Mouse (Mus musculus) adrenal gland, adult 2 months (tissue): Measurements from ENCODE around the gene Dnajb5. TPM values are rescaled to one million over a fixed set of nuclear protein-coding genes. Genes with fewer than 3 reads are reported as not detected.
A peak's percentile ranks its signal among the peaks of the same experiment; 100 is the strongest.

Source experiments
- DNase-seq: peaks from one replicate; pipeline ENCODE4 v3.0.0; 2021
- polyA plus RNA-seq: library from polyadenylated mRNA; depleted of rRNA; stranded (reverse); fragments of >200 nt; gene quantifications from 2 replicates; pipeline ENCODE4 v1.2.3, GENCODE M21; 2012
- total RNA-seq, 2 experiments: library from RNA; stranded (reverse); gene quantifications; 2 replicates each; pipeline ENCODE4 v1.2.3; 2021

Dnajb5 gene
- total and polyA plus RNA-seq, 3 experiments = 7.4 to 18.3 (median 17.7) TPM

DNA sequence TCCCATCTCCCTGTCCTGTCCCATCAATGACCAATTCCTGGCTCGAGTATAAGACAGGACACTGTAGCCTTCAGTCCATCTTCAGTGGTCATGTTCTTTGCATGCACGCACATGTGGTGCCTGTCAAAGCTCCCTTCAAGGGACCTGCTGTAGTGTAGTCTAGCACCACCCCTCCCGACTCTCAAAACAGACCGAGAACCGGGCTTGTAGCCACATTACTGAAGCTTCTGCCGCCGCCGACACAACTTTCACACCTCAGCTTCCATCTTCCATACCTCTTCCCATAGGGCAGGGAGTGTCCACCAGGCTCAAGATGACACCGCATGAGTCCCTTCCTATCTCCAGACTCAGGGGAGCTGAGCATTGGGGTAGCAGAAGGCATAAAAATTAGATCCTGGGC, 5.4 kb upstream of the Dnajb5 start:
- no peak for DNase-seq

DNA sequence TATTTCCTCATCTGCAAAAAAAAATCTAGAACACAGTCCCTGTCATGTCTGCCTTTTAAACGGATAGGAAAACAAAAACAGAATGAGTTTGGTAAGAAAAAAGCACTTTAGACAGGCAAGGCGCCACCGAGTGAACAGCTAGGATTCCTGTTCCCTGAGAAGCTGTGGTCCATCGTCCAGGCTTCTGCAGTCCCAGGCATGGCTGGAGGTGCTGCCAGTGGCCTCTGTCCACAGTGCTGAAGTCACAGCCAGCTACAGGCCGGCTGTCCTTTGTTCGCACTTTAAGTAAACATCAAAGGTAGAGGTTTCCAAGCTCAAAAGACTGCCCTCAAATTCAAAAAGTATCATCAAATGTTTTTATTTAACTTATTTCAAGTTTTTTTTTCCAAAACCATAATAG, 4.6 kb upstream of the Dnajb5 start:
- peak; percentile 42 for DNase-seq

DNA sequence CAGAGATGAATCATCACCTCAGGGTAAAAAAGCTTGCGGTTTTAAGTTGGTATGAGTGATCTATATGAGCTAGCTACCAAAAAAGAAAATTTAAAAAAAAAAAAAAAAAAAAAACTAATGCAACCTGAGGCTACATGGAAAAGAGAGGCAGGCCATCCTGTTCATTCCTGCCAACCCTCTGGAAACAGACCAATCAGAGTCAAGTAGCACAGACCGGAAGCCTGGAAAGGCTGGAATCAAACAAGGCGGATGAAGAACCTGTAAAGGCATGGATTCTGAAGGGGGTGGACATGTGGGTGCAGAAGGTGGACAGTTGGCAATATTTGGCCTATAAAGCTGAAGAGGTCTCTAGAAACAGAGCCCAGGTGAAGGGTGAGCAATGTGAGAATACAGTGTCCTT, 4.2 kb upstream of the Dnajb5 start:
- DNase-seq = no peak

DNA sequence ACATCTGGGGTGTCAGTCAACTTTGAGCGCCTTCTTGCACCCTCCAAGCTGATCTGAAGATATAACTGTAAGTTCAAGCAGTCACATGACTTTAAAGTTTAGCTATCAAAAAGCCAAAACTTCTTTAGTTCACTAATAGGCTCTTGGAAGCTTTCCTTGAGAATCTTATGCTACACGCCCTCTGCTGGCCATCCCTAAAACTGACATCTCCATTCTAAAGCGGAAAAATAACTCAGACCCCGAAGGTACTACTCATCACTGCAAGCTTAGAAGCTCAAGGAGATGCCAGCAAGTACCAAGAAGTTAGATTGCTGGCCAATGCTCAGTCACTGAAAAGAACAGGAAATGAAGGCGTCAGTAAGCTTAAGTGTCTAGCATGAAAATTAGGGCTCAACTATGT, 3.7 kb upstream of the Dnajb5 start:
- peak; percentile 38 for DNase-seq

DNA sequence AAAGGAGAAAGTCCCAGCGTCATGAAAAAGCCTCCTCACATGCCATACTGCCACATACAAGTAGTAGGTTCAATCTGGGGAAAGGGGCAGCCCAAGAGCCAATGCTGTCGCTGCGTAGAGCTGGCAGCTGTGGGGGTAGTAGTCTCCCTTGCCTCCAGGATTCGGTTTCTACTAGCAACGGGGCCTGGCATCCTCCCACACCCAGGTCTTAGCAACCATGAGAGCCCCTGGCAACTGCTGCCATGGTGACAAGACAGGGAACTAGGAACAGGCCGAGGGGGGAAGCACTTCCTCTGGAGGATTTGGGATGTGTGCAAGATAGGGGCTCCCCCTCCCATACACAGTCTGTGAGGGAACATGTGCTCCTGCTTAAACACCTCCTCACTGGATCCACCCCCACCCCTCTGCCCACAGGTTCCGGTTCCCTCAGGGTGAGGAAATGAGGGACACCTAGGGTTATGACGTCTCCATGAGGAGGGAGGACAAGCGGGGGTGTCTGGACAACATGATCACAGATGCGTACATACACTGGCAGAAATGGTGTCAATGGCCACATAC, 2.8 kb upstream of the Dnajb5 start:
- DNase-seq = no peak

DNA sequence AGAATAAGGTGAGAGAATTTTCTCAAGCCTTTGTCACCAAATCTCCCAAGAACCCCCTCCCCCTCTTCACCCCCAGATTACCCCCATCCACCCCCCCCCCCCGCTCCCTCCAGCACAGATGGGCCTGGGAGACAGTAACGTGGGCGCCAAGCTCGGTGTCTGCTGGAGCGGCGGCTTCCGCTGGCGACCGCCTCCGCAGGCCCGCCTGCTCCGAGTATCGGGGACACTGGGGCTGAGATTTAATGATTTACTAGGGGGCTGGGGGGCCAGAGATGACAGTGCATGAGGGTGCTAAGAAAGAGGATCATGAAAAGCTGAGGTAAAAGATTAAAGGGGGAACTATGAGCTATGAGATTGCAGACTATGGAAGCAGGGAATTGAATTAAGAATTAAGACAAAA, 1.1 kb upstream of the Dnajb5 start:
- DNase-seq = no peak

DNA sequence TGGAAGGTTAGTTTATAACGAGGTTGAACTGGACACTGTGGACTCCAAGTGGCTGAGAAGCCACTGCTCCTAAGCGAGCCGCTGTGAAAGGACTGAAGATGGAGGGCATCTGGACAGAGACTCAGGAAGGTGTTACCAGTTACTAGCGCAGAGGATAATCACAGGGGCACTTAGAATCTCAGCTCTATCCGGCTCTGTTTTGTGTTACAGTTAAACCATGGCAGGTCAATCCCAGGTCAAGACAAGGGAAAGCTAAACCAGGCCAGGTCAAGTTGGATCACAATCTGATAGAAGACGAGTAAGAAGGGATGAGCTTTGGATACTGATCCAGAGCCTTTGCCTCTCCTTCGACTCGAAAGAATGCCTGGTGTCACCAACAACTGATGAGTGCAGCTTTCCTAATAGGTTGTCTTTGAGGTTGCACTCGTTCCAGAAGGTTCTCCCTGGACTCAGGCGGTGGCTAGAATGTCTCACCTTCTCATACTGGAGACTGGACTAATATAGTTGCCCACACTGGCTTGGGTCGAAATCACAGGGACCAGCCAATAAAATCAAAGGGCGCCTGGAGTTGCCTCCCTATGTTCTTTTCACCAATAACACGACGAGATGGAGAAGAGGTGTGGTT, 451 bp upstream of the Dnajb5 start:
- no peak for DNase-seq

DNA sequence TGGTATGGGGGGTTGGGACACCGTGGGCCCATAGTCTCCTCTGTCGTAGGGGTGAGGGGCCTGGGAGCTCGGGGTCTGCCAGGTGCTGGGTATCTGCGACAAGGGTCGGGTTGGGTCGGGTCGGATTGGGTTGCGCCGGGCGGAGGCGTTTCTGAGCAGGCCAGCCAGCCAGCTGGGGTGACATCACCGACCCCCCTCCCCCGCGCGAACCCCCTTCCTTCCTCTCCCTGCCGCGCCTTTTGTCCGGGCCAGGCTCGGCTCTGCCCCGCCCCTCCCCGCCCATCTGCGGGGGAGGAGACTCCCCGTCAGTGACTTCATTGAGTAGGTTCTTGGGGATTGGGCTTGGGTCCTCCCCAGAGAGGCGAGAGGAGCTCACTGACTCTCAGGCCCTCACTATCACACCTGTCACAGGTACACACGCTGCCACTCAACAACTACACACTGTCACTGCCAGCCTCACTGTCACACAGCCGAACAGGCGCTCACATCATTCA, 498 bp downstream of the Dnajb5 start:
- DNase-seq = peak; percentile 92

DNA sequence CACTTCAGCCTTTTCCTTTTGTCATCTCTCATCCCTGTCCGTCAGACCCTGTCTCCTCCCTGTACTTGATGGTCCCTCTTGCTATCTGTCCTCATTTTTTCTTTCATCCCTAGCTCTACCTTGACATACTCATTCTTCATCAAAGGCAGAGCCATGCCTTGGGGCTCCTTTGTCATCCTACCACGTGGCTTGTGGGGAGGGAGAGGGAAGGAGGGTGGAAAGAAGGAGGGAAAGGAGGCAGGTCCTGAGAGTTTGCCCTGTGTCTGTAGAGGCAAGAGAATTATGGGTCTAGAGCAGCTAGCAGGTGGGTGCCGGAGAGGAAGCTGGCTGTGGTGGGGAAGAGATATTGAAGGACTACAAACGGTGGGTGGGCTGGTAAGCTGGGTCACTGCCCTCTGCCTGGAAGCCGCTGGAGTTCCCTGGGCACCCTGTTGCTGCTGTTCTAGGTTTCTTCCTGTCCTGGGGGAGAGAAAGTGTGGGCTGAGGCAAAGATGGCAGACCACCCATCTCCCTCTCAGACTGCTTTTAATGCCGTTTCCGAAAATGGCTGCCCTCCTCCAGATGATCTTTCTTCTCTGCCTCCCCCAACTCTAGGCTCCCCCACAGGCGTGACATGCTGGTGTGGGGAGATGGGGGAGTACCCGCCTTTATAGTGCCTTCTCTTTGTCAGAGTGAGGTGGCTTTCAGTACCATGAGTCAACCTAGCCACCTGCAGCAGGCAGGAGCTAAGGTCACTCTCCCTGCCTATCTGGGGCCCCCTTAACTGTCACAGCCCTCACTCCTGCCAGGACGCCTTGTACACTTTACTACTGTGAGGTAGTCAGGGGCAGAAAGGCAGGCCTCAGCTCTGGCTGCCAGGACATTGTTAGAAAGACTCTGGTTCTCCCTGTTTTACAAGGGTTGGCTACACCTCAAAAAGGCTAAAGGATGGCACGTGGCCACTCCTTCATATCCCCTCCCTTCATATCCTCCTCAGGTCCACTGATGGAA, 1.9 kb downstream of the Dnajb5 start:
- no peak for DNase-seq

DNA sequence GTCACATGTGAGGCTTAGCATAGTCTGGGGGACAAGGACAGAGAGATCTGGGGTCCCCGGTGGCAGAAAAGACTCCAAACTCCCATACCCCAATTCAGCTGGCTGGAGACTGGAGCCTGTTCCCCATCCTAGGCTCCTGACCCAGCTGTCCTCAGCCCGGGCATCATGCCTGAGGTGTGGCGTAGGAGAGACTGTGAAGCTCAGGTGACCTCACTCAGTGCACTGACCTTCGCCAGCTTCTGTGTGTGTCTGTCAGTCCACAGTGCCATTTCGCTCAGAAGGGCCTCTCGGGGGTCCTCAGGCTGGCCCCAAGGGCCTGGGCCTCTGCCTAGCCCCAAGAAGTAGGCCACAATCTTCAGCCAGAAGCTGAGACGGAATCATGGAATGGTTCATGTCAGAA, 2.9 kb downstream of the Dnajb5 start:
- no peak for DNase-seq

DNA sequence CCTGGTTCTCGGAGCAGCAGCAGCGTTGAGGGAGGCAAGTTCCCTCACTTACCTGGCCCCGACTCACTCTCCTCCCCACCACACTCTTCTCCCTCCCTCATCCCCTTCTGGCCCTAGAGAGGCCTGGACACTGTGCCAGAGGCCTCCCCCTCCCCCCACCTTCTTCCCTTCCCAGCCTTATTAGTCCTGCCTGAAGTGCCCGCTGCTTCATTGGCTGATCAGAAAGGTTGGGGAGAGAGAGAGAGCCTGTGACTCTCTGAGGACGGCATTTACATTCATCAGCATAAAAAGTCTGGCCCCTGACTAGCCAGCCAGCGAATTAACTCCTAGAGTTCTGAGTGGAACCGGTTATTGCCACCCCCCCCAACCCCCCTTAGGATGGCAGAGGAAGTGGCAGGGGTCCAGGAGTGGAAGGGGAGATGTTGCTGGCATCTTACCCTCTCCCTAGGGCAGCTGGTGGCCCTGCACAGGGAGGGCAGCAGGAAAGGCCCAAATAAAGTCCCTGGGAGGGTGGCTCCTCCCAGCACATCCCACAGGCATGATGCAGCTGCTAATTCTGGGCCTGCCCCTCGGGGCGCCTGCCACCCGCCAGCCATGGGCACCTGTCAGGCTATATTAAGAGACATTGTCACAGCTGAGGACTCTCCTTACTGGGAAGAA, 4.0 kb downstream of the Dnajb5 start:
- DNase-seq = no peak

DNA sequence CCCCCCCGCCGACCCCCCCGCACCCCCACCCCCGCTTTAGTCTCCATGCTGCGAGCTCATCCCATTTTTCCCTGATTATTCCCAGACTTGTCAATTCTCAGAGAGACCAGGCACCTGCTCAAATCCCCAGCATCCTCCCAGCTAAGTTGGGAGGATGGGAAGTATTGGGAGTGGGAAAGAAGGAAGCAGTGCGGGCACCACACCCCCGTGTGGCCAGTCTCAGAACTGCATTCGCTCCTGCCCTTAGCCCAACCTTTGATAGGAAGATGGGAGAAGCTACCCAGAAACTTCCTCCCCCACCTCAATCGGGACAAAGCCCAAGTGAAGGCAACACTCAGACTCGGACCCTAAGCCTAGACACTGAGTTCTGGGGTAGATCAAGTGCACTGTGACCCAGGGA, 4.7 kb downstream of the Dnajb5 start:
- peak; percentile 61 for DNase-seq

DNA sequence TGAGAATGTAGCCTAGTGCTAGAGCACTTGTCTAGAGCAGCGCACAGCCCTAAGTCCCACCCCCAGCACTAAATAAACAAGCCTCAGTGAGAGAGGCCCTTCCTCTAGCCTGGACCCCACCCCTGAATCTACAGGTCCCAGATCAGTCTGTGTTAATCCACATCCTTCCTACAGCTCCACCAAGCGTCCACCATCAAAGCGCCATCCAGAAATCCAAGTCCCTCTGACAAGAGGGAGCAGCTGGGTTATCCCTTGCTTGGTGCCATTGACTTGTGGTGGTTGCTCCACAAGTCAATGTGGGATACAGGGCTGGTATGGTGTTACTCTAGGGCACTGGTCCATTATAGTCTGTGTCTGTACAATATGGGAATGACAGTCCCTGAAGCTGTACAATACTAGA, 5.6 kb downstream of the Dnajb5 start:
- DNase-seq = no peak

DNA sequence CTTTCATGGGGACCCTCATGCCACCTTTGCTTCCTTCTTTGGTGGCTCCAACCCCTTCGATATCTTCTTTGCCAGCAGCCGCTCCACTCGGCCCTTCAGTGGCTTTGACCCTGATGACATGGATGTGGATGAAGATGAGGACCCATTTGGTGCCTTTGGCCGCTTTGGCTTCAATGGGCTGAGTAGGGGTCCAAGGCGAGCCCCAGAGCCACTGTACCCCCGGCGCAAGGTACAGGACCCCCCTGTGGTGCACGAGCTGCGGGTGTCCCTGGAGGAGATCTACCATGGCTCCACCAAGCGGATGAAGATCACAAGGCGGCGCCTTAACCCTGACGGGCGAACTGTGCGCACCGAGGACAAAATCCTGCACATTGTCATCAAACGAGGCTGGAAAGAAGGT, 7.0 kb downstream of the Dnajb5 start:
- no peak for DNase-seq

DNA sequence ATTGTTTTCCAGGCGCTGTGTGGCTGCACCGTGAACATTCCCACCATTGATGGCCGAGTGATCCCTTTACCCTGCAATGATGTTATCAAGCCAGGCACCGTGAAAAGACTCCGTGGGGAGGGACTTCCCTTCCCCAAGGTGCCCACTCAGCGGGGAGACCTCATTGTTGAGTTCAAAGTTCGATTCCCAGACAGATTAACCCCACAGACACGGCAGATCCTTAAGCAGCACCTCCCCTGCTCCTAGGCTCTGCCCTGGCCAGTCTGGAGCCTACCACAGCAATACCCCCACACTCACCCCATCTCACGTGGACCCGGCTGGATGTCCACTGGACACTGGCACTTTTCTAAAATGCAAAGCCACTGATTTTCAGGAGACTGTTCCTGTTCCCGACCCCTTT, 7.7 kb downstream of the Dnajb5 start:
- DNase-seq = no peak

DNA sequence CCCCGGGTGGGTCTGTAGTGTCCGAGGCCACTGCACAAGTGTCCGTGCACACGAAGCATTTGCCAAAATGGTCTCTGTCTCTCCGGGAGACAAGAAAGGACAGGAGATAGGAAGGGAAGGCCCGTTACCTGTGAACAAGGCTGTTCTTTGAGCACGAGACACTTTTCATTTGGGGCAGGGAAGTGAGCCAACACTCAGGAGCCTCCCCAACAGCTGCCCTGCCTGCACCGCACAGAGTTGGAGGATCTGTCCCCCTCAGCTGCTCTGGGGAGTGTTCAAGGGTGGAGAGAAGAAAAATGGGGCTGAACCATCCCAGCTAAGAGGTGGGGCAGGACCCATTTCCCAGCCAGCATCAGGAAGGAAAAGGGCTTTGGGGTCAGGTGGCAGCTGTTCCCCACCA, 8.4 kb downstream of the Dnajb5 start:
- DNase-seq = no peak

DNA sequence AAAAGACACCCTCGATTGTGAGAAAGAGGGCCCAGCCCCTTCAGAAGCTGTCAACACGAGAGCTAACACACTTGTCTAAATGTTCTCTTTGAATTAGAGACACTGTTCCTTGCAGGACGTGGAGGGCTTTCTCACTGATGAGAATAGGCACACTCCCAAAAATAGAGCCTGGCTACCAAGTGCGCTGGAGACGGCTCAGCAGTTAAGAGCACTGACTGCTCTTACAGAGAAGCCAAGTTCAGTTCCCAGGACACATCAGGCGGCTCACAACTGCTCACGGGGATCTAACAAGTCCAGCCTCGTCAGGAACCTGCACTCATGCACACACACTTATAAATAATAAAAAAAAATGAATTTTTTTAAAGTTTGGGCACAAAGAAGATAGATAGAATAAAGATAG, 9.3 kb downstream of the Dnajb5 start:
- no peak for DNase-seq

DNA sequence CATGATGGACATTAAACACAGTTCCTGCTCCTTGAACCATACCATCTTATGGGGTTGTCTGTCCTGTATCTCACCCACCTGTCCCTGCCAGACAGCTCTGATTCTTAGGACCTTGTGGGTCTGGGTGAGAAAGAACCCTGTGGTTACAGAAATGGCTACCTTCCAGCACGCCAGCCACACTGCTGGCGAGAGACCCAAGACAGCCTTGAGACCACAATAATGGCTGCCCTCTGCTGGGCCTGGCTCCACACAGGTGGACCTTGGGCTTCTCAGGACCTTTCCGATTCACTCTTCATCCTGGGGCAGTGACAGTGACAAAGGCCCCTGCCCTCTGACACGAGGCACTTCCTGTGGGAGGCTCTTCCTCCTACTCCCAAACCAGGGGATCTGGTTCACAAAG, 9.8 kb downstream of the Dnajb5 start:
- DNase-seq = no peak

DNA sequence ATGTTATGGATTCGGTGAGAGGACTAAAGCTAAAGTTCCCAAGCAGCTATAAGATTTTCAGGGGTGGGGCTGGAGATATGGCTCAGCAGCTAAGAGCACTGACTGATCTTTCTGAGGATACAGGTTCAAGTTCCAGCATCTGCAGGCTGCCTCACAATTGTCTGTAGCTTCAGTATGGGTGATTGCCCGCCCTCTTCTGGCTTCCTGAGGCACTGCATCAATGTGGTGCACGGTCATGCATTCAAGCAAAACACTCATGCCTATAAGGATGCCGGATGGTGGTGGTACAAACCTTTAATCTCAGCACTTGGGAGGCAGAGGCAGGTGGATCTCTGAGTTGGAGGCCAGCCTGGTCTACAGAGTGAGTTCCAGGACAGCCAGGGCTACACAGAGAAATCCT, 12.0 kb downstream of the Dnajb5 start:
- peak; percentile 50 for DNase-seq

DNA sequence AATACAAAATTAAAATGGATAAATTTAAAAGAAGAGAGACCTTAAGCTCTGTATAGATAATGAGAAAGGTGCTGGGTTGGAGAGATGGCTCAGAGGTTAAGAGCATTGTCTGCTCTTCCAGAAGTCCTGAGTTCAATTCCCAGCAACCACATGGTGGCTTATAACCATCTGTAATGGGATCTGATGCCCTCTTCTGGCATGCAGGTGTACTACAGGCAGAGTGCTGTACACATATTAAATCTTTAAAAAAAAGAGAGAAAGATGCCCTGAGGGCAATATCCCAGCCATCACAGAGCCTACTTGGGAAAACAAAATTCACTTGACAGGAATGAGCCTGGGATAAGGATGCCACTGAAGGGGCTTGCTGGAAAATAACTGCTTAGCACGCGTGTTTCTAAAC, 13.9 kb downstream of the Dnajb5 start:
- DNase-seq = no peak

DNA sequence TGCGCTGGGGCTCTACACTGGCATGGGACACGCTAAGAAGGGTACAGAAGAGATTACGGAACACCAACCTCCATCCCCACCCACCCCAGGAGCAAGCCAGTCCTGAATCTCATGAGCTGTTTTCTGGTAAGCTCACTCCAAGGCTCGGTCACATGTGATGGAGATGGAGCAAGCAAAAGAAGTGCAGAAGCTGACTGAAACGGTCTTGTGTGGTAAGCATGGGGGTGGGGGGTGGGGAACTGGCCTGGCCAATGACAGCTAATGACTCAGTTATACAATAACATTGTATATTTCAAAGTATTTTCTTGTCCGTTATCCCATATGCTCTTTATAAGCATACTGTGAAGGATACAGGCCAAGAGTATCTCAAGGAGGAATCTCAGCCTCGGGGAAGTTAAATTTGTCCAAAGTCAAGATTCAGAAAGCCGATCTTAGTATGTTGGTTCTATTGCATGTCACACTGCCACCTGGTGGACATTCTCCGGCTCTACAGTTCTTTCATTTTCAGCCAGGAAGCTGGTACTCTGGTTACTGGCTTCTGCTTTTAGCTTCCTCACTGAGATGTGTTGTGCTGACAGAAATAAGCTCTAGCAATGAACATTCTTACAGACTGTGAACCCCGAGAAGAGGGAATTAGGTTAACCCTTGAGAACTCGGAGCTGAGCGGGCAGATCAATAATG, 15.6 kb downstream of the Dnajb5 start:
- DNase-seq = peak; percentile 28

DNA sequence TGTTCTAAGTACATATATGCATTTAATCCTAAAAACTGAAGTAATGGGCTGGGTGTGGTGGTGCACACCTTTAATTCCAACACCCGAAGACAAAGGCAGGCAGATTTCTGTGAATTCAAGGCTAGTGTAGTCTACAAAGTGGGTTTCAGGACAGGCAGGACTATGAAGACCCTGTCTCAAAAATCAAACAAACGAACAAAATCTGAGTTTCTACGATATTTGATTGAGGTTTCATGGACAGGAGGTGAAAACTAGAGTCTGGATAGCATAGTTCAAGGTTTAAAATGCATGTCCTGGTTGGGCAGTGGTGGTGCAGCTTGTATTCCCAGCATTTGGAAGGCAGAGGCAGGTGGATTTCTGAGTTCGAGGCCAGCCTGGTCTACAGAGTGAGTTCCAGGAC, 19.7 kb downstream of the Dnajb5 start, which contains the start of gene 1700022I11Rik:
1700022I11Rik (plus strand) TSS at position 301 of the 400 bp plus-strand sequence.
- DNase-seq = no peak
